Comparison of ENCODE assay signal across 8 mouse cellular contexts in genomic region chr2:69861485-69862091, GRCm38 (mm10). TPM values are rescaled to one million over a fixed set of nuclear protein-coding genes. Genes with fewer than 3 reads are reported as not detected.
DNase-seq lines count a peak whose midpoint lies in the region; ATAC-seq lines count a peak whose summit lies in the region.

Gene Ssb, plus strand, starts transcription at chr2:69861562.

- peak within 1 kb of the TSS; percentile 92 for H3K27ac ChIP-seq in hindbrain, embryonic 13.5 days

- peak within 1 kb of the TSS; percentile 99 for H3K4me3 ChIP-seq in hindbrain, embryonic 13.5 days

- DNase-seq in Muller cell, postnatal 12 days (ENCODE audit: inconsistent ontology term), result peak; percentile 92
- DNase-seq in cerebellum, adult 9-11 months, result peak; percentile 92
- DNase-seq in frontal cortex, postnatal 10 days (ENCODE audit: low spot score in 2 of 2), result peak; percentile 83 to 92
- DNase-seq in layer of hippocampus, postnatal 25 days (ENCODE audit: extremely low spot score in 1 of 2, low spot score in 1 of 2), result peak; percentile 78 to 87
- peak; percentile 94 for DNase-seq in lung, postnatal 25 days (ENCODE audit: low spot score)
- DNase-seq in retina, embryonic 14.5 days (ENCODE audit: low spot score), result peak; percentile 97
- DNase-seq in thymus, postnatal 4 days, result peak; percentile 97

- peaks cover 4% of the 10 kb centered on the region; the same call in 1 of the 2 replicates for H3K36me3 ChIP-seq in hindbrain, embryonic 13.5 days

- peaks cover 31% of the 10 kb centered on the region for H3K4me1 ChIP-seq in hindbrain, embryonic 13.5 days (replicated peaks)

- H3K27me3 ChIP-seq in hindbrain, embryonic 13.5 days, result no peaks in the 10 kb centered on the region

- H3K4me2 ChIP-seq in hindbrain, embryonic 13.5 days, result peak within 1 kb of the TSS; percentile 82

- ATAC-seq in hindbrain, embryonic 13.5 days (ENCODE audit: low FRiP score), result peak; percentile 97

- WGBS in hindbrain, embryonic 13.5 days, result under 1% methylated on average over 60 of the region's 66 CpGs

- H3K9me3 ChIP-seq in hindbrain, embryonic 13.5 days, result no peaks in the 10 kb centered on the region

- H3K9ac ChIP-seq in hindbrain, embryonic 13.5 days, result peak within 1 kb of the TSS; percentile 100

RNA-seq across cellular contexts. Expression of gene Ssb, which starts in this region (rescaled TPM):
- polyA plus RNA-seq in hindbrain, embryonic 13.5 days (2015; fragmentation: Nextera tagmentation; extraction: Ambion mirVana), result 335 and 355 TPM in 2 replicates
- total RNA-seq in layer of hippocampus, postnatal 25 days (2021), result 100 to 1,000 TPM; 125 to 138 TPM

Comparison
In these comparisons a context has a peak if more than half of its experiments do, and no peak if none do; other contexts are left out.
1. Peak in every context shown above with its lines: DNase-seq, ATAC-seq, H3K4me3 ChIP-seq and H3K27ac ChIP-seq.